Mouse (Mus musculus) cerebellum, adult 2 months (tissue): ENCODE measurements around the gene Hist1h4c.

Experiments used
- CTCF ChIP-seq: fragments of 200-500 bp; IDR thresholded peaks from 2 replicates; pipeline ENCODE4 v1.5.1; 2011; ENCODE audit warnings: low read depth, mild to moderate bottlenecking, control low read depth, low read length, moderate library complexity, borderline replicate concordance; ENCODE audit not compliant: insufficient read depth
- POLR2A ChIP-seq: fragments of 200-500 bp; IDR thresholded peaks from 2 replicates; pipeline ENCODE4 v1.6.1; 2011; ENCODE audit warnings: low read length, control low read depth, borderline replicate concordance; ENCODE audit not compliant: insufficient read depth

DNA sequence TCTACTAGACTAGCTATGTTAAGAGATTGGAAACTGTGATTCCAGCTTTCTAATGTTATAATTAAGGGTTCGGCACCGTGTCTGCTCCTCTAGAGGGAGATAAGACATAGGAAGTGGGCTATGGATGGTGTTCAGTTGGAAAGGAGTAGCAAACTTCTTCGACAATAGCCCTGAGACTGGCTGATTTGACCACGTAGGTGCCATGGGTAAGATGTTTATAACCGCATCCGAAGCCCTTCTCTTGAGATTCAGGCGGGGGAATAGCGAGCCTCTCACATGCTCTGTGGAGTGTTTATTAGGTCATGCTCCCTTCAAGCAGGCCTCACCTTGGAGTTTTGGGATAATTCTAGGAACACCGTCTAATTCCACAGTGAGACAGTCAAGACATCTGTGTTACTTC, 3.3 kb downstream of the Hist1h4c start:
- TF ChIP-seq POLR2A (no peak), CTCF (no peak)
